In genomic region chr6:43335619-43336234, GRCm38 (mm10) we compare ENCODE assay signal across 12 mouse cellular contexts. TPM values are rescaled to one million over a fixed set of nuclear protein-coding genes. Genes with fewer than 3 reads are reported as not detected.
DNase-seq lines count a peak whose midpoint lies in the region; ATAC-seq lines count a peak whose summit lies in the region.
"Had no signal": no experiment of that assay in that cellular context is flagged by ENCODE, and none has a peak within 500 bp of the region (broad histone marks: within the 10 kb centered on the region; RNA-seq: fewer than 3 reads in every experiment).

No protein-coding gene starts in this region.

- no peak overlapping the region for H3K4me3 ChIP-seq in forebrain, embryonic 14.5 days (ENCODE audit: low read depth, low read length)
- no peak overlapping the region for H3K4me3 ChIP-seq in forebrain, embryonic 11.5 days (ENCODE audit: low read depth, low read length)
- no peak overlapping the region for H3K4me3 ChIP-seq in limb, embryonic 11.5 days (ENCODE audit: low read depth, low read length)
- H3K4me3 ChIP-seq in limb, embryonic 10.5 days = no peak overlapping the region
- H3K4me3 ChIP-seq: heart, embryonic 15.5 days had no signal

- DNase-seq in forebrain, embryonic 14.5 days (ENCODE audit: low spot score) = peak; percentile 56
- no peak for DNase-seq in forebrain, embryonic 11.5 days (ENCODE audit: low spot score)
- no peak for DNase-seq in limb, embryonic 11.5 days (ENCODE audit: low spot score)
- DNase-seq in limb, embryonic 10.5 days (ENCODE audit: low spot score) = no peak
- DNase-seq in 3T3-L1 (ENCODE audit: low read depth, low spot score) = peak; percentile 70
- no peak for DNase-seq in yolk sac, embryonic 10.5 days (ENCODE audit: low spot score)

- no peak overlapping the region for H3K27ac ChIP-seq in forebrain, embryonic 14.5 days (ENCODE audit: low read depth, low read length)
- no peak overlapping the region for H3K27ac ChIP-seq in forebrain, embryonic 11.5 days (ENCODE audit: low read depth, low read length)
- no peak overlapping the region for H3K27ac ChIP-seq in limb, embryonic 11.5 days (replicated peaks; ENCODE audit: low read depth, low read length)
- no peak overlapping the region for H3K27ac ChIP-seq in limb, embryonic 10.5 days
- H3K27ac ChIP-seq: heart, embryonic 15.5 days had no signal

- H3K36me3 ChIP-seq in forebrain, embryonic 14.5 days (ENCODE audit: control insufficient read depth, insufficient read depth, low read length) = no peaks in the 10 kb centered on the region
- H3K36me3 ChIP-seq in forebrain, embryonic 11.5 days (ENCODE audit: control insufficient read depth, insufficient read depth, low read length) = no peaks in the 10 kb centered on the region
- no peaks in the 10 kb centered on the region for H3K36me3 ChIP-seq in limb, embryonic 11.5 days (ENCODE audit: control insufficient read depth, insufficient read depth, low read length)
- H3K36me3 ChIP-seq in limb, embryonic 10.5 days = no peaks in the 10 kb centered on the region
- H3K36me3 ChIP-seq: heart, embryonic 15.5 days had no signal

- WGBS in forebrain, embryonic 14.5 days = 93% methylated on average over 3 of the region's 3 CpGs
- WGBS in forebrain, embryonic 11.5 days = 89% methylated on average over 3 of the region's 3 CpGs
- WGBS in limb, embryonic 11.5 days = 78% methylated on average over 3 of the region's 3 CpGs
- 84% methylated on average over 3 of the region's 3 CpGs for WGBS in limb, embryonic 10.5 days

- peaks cover 5% of the 10 kb centered on the region; the same call in 1 of the 2 replicates for H3K4me1 ChIP-seq in forebrain, embryonic 14.5 days (ENCODE audit: control insufficient read depth, insufficient read depth, low read length)
- H3K4me1 ChIP-seq in forebrain, embryonic 11.5 days (replicated peaks; ENCODE audit: control insufficient read depth, insufficient read depth, low read length) = no peaks in the 10 kb centered on the region
- H3K4me1 ChIP-seq in limb, embryonic 11.5 days (ENCODE audit: control insufficient read depth, insufficient read depth, low read length) = no peaks in the 10 kb centered on the region
- H3K4me1 ChIP-seq in limb, embryonic 10.5 days = no peaks in the 10 kb centered on the region

- H3K4me2 ChIP-seq in forebrain, embryonic 14.5 days (ENCODE audit: low read length) = no peak overlapping the region
- H3K4me2 ChIP-seq in forebrain, embryonic 11.5 days (ENCODE audit: low read depth, low read length, severe bottlenecking) = no peak overlapping the region
- no peak overlapping the region for H3K4me2 ChIP-seq in limb, embryonic 11.5 days (ENCODE audit: low read depth, severe bottlenecking)
- H3K4me2 ChIP-seq: heart, embryonic 15.5 days; liver, embryonic 11.5 days had no signal

- no peak for ATAC-seq in forebrain, embryonic 14.5 days
- no peak for ATAC-seq in forebrain, embryonic 11.5 days (replicated peaks; ENCODE audit: low FRiP score)
- ATAC-seq in limb, embryonic 11.5 days (ENCODE audit: insufficient number of reproducible peaks, low FRiP score, low TSS enrichment, low read depth) = peak; percentile 39; the same call in 1 of the 2 replicates
- peak; percentile 62 for ATAC-seq in common myeloid progenitor, adult 5-6 weeks (replicated peaks; ENCODE audit: low read depth, poor library complexity, severe bottlenecking)
- ATAC-seq in inflammation-experienced regulatory T-cells, adult 6 months = no peak

- no peaks in the 10 kb centered on the region for H3K9me3 ChIP-seq in forebrain, embryonic 14.5 days (replicated peaks; ENCODE audit: control insufficient read depth, low read length)
- H3K9me3 ChIP-seq in forebrain, embryonic 11.5 days (ENCODE audit: control insufficient read depth, low read length) = no peaks in the 10 kb centered on the region
- H3K9me3 ChIP-seq in limb, embryonic 11.5 days (ENCODE audit: control insufficient read depth, low read length) = no peaks in the 10 kb centered on the region
- no peaks in the 10 kb centered on the region for H3K9me3 ChIP-seq in limb, embryonic 10.5 days (replicated peaks)
- H3K9me3 ChIP-seq: heart, embryonic 15.5 days had no signal

- H3K9ac ChIP-seq in forebrain, embryonic 14.5 days (ENCODE audit: low read length) = no peak overlapping the region
- H3K9ac ChIP-seq in forebrain, embryonic 11.5 days (ENCODE audit: low read length) = no peak overlapping the region
- no peak overlapping the region for H3K9ac ChIP-seq in limb, embryonic 11.5 days (ENCODE audit: low read length)
- H3K9ac ChIP-seq: heart, embryonic 15.5 days had no signal

- H3K27me3 ChIP-seq in forebrain, embryonic 14.5 days (replicated peaks; ENCODE audit: control insufficient read depth, insufficient read depth, low read length) = no peaks in the 10 kb centered on the region
- no peaks in the 10 kb centered on the region for H3K27me3 ChIP-seq in forebrain, embryonic 11.5 days (ENCODE audit: control insufficient read depth, insufficient read depth, low read length)
- no peaks in the 10 kb centered on the region for H3K27me3 ChIP-seq in limb, embryonic 11.5 days (ENCODE audit: control insufficient read depth, insufficient read depth, low read length)
- no peaks in the 10 kb centered on the region for H3K27me3 ChIP-seq in limb, embryonic 10.5 days (ENCODE audit: low read depth, poor library complexity, severe bottlenecking)
- H3K27me3 ChIP-seq: heart, embryonic 15.5 days had no signal

RNA-seq across cellular contexts. Expression of gene Nobox, which starts 26.4 kb away (rescaled TPM):
- polyA plus RNA-seq in forebrain, embryonic 14.5 days (2014; fragmentation: Nextera tagmentation; extraction: Ambion mirVana) = not detected in 2 replicates
- not detected in 2 replicates for polyA plus RNA-seq in forebrain, embryonic 11.5 days (2014; fragmentation: Nextera tagmentation; extraction: Ambion mirVana)
- not detected in 2 replicates for polyA plus RNA-seq in limb, embryonic 11.5 days (2014; fragmentation: Nextera tagmentation; extraction: Ambion mirVana)
- not detected in 2 replicates for polyA plus RNA-seq in limb, embryonic 10.5 days (2016; fragmentation: Nextera tagmentation; extraction: Ambion mirVana)
- total RNA-seq in common myeloid progenitor, adult 5-6 weeks (2017) = not detected in 2 replicates
- not detected for polyA plus RNA-seq in inflammation-experienced regulatory T-cells, adult 6 months (2017; shearing (Covaris generic))
- polyA plus RNA-seq: heart, embryonic 15.5 days; large intestine, adult 2 months; liver, embryonic 11.5 days; neural tube, embryonic 11.5 days had no signal

Comparison
In these comparisons a context has a peak if more than half of its experiments do, and no peak if none do; other contexts are left out.
1. DNase-seq: peak in forebrain, embryonic 14.5 days (single experiment) and 3T3-L1 (single experiment); none in forebrain, embryonic 11.5 days (single experiment), limb, embryonic 11.5 days (single experiment), limb, embryonic 10.5 days (single experiment) and yolk sac, embryonic 10.5 days (single experiment).
2. ATAC-seq: peak in limb, embryonic 11.5 days (single experiment) and common myeloid progenitor, adult 5-6 weeks (single experiment); none in forebrain, embryonic 14.5 days (single experiment), forebrain, embryonic 11.5 days (single experiment) and inflammation-experienced regulatory T-cells, adult 6 months (single experiment).